Mouse (Mus musculus): Measurements from ENCODE around the gene Ttc7b.

Ttc7b gene

GRCm38 (mm10) chr12:100306336-100306735 lies 214.3 kb downstream of the Ttc7b start:
- no peak for DNase-seq (ENCODE audit: low read depth, low spot score)

- DNase-seq (ENCODE audit: low read depth, low spot score), result no peak
These were observed 215.5 kb downstream of the Ttc7b start for GRCm38 (mm10) chr12:100305051-100305673.

- DNase-seq (ENCODE audit: low read depth, low spot score), result no peak
These were observed 216.3 kb downstream of the Ttc7b start for GRCm38 (mm10) chr12:100304280-100304679.

- no peak for DNase-seq (ENCODE audit: low read depth, low spot score)
These were observed 217.5 kb downstream of the Ttc7b start for GRCm38 (mm10) chr12:100303141-100303540.

GRCm38 (mm10) chr12:100300446-100300845 lies 220.2 kb downstream of the Ttc7b start:
- no peak for DNase-seq (ENCODE audit: low read depth, low spot score)

GRCm38 (mm10) chr12:100299322-100299726 lies 221.3 kb downstream of the Ttc7b start:
- DNase-seq (ENCODE audit: low read depth, low spot score), result no peak

GRCm38 (mm10) chr12:100298788-100299187 lies 221.8 kb downstream of the Ttc7b start:
- no peak for DNase-seq (ENCODE audit: low read depth, low spot score)

- DNase-seq (ENCODE audit: low read depth, low spot score), result no peak
These were observed 222.7 kb downstream of the Ttc7b start for GRCm38 (mm10) chr12:100297961-100298360.

- DNase-seq (ENCODE audit: low read depth, low spot score), result no peak
These were observed 226.2 kb downstream of the Ttc7b start for GRCm38 (mm10) chr12:100294457-100294856.

GRCm38 (mm10) chr12:100293956-100294355 lies 226.7 kb downstream of the Ttc7b start:
- no peak for DNase-seq (ENCODE audit: low read depth, low spot score)

- DNase-seq (ENCODE audit: low read depth, low spot score), result no peak
These were observed 229.6 kb downstream of the Ttc7b start for GRCm38 (mm10) chr12:100290711-100291685.

GRCm38 (mm10) chr12:100290178-100290531 lies 230.5 kb downstream of the Ttc7b start:
- no peak for DNase-seq (ENCODE audit: low read depth, low spot score)

- no peak for DNase-seq (ENCODE audit: low read depth, low spot score)
These were observed 231.1 kb downstream of the Ttc7b start for GRCm38 (mm10) chr12:100289267-100290177.

- no peak for DNase-seq (ENCODE audit: low read depth, low spot score)
These were observed 232.6 kb downstream of the Ttc7b start for GRCm38 (mm10) chr12:100288018-100288417.

- DNase-seq (ENCODE audit: low read depth, low spot score), result no peak
These were observed 233.1 kb downstream of the Ttc7b start for GRCm38 (mm10) chr12:100287565-100287964.

GRCm38 (mm10) chr12:100283283-100283682 lies 237.3 kb downstream of the Ttc7b start:
- no peak for DNase-seq (ENCODE audit: low read depth, low spot score)

- DNase-seq (ENCODE audit: low read depth, low spot score), result peak; percentile 64
These were observed 238.4 kb downstream of the Ttc7b start for GRCm38 (mm10) chr12:100282025-100282885.

- no peak for DNase-seq (ENCODE audit: low read depth, low spot score)
These were observed 239.4 kb downstream of the Ttc7b start for GRCm38 (mm10) chr12:100280972-100281794.

GRCm38 (mm10) chr12:100279898-100280297 lies 240.7 kb downstream of the Ttc7b start:
- DNase-seq (ENCODE audit: low read depth, low spot score), result no peak

GRCm38 (mm10) chr12:100278358-100278757 lies 242.3 kb downstream of the Ttc7b start:
- DNase-seq (ENCODE audit: low read depth, low spot score), result no peak
